Mouse (Mus musculus) layer of hippocampus, adult 18-20 months (tissue): ENCODE measurements around the gene Ctsw. TPM values are rescaled to one million over a fixed set of nuclear protein-coding genes. Genes with fewer than 3 reads are reported as not detected.

Experiments
- DNase-seq, 2 experiments: peaks; one replicate each; pipeline ENCODE4 v3.0.0; 2022; ENCODE audit warnings: low spot score in 2 of 2
- total RNA-seq, 2 experiments: library from RNA; stranded (reverse); gene quantifications; 2 replicates each; pipeline ENCODE4 v1.2.3; 2021

Ctsw gene
- total RNA-seq, 2 experiments from 2014 or later: not detected

DNA sequence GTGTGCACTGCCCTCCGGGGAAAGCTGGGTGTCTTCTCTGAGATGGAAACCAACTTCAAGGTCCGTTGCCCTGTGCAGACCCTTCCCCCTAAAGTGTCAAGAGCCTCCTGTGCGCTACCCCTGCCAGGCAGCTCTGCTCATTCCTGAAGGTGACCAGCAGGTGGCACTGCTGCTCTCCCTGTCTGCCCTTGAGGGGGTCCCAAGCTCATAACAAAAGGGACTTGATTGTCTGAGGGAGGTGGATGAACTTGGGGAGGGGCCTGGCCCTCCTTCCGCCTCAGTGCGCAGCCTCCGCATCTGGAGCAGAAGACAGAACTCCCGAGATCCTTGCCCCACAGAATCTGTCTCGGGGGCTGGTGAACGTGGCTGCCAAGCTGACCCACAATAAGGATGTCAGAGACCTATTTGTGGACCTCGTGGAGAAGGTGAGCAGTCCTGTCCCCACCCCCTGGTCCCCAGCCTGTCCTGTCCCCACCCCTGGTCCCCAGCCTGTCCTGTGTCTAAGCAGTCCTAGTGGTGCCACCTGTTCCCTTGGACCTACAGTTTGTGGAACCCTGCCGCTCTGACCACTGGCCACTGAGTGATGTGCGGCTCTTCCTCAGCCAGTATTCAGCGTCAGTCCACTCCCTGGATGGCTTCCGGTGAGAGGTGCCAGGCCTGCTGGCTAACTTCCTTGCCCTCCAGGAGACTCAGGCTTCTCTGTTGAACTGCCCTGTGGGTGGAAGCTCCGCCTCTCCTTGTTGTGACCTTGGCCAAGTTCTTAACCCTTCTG, 4.3 kb downstream of the Ctsw start:
- DNase-seq: peak in 1 of 2 experiments; percentile 54

DNA sequence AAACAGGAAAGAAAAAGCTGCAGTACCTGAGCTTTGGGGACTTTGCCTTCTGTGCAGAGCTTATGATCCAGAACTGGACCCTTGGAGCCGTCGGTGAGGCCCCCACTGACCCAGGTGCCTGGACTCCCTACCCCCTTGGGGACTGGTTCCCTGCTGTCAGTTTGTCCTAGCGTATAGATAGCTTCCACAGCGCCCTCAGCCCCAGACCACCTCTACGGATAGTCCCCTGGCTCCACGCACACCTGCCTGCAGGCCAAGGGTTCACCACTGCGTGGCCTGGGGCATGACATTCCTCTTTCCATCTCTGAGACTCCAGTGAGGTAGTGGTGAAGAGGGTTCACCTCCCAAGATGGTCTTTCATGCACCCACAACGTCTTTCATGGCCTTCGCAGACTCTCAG, 5.1 kb downstream of the Ctsw start:
- no peak for DNase-seq

DNA sequence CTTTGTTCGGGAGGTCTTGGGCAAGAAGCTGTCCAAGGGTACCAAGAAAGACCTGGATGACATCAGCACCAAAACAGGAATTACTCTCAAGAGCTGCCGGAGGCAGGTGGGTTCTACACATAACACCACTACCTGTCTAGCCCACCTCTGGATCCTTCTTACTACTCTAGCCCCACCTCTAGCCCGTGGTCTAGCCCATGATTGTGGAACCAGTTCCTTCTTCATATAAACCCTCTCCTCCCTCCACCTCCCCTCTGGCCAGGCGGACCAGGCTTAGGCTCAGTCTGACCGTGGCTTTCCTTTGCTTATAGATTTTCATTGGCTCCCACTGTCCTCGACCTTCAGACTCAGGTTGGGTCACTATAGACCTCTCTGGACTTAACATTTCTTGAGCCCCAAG, 6.9 kb downstream of the Ctsw start:
- DNase-seq: no peak

DNA sequence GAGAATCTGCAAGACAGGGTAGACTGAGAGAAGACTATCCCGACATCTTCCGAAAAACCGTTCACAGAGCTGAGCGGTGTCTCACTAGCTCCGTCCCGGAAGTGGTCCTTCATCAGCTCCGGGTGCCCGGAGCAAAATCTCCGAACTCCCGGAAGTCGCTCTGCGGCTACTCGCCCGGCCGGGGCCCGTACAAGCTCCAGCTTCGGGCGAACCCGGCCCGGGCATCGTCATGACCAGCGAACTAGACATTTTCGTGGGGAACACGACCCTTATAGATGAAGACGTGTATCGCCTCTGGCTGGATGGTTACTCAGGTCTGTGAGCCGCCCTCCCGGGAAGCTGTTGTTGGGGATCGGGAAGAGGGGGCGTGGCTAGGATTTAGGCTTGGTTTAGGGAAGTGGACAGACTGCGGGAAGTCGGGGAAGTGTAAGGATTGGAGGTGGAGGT, 7.8 kb downstream of the Ctsw start, which contains the start of gene Fibp:
Gene Fibp, plus strand, starts transcription at position 151 of the 447 bp plus-strand sequence.
- peak; percentile 81 to 91 for DNase-seq

DNA sequence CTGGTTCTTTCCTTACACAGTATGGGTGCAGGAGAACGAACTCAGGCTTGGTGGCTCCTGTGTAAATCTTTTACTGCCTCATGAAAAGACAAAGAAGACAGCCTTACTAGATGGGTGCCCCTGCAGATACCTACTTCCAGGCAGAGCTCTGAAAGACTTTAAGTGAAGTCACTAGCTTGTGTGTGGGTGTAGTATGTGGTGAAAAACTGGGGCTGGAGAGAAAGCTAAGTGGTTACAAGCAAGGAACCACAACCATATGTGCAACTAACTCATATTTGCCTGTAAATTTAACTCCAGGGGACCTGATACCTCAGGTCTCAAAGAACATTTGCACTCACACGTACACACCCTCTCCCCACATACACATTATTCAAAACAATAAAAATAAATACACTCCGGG, 8.4 kb downstream of the Ctsw start:
- no peak for DNase-seq

DNA sequence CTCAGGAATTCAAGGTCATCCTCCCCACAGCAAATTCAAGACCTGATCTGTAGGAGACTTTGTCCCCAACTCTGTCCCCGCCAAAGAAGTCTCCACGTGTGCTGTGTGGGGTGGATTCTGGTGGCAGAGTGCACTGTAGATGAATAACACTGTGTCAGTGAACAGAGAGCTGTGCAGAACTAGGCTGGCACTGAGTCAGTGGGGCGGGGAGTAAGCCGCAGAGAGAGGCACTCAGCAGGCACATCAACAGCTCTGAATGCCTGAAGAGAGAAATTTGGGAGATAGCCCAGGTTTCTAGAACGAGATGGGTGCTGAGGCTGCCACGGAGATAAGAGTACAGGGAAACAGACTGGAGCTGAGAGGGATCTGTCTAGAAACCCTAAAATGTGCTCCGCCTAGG, 9.3 kb downstream of the Ctsw start:
- DNase-seq: peak; percentile 59 to 75

DNA sequence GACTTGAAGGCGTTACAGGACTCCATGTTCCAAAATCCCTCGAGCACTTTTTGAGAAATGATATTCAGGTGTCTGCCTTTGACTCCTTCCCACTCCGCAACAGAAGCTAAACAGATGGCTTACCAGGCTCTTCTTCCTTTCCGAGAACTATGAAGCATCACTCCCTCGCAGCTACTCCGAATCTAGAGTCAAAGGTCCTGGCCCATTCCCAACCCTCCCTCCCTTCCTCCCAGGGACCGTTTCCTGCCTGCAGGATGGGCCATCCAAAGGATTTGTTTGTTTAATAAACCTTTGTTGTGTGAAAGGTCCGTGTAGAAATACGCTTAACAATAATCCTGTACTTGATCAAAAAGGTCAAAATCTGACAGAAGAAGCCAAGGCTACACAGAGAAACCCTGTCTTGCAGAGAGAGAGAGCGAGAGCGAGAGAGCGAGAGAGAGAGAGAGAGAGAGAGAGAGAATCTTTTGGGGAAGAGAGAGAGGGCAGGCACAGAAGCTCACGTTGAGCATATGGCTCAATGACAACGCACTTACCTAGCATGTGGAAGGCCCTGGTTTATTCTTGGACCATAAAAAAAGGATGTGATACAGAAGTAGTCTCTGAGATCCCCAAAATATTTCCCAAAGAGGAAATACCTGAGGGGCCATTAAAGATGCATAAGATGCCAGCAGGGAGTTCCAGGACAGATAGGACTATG, 10.4 kb downstream of the Ctsw start, which contains the start of gene Ccdc85b:
Gene Ccdc85b, minus strand, starts transcription at position 149 of the 697 bp plus-strand sequence.
- no peak for DNase-seq

DNA sequence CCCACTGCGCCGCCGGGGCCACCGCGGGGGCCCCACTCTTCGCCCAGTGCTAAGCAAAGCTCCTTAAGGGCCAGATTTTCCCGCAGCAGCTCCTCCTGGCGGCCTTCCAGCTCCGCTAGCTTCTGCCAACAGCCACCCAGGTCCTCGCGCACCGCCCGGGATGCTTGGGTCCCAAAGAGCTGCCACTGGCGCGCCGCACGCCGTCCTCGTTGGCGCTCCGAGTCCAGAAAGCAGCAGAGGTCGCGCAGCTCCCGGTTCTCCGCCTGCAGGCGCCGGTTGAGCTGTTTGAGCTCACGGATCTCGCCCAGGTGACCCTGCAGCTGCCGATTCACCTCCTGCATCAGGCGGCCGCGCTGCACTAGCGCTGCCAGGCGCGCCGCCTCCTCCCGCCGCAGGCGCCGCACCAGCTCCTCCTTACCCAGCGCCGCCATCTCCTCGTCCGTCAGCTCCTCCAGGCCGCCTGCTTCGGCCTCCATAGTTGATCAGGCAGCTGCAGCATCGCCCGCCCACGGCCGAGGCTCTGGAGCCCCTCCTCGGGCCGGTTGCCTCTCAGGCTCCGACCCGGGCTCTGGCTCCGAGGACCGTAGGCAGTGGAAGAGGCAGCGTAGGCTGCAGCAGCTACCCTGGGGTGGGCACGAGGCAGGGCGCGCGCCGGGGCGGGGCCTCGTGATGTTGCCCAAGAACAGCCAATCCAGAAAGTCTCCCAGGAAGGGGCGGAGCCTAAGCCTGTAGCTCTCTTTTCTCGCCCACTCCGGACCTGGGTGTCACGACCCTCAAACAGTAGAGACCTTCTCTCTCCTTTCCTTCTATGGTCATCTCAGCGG, 11.2 kb downstream of the Ctsw start:
- peak; percentile 96 to 98 for DNase-seq

DNA sequence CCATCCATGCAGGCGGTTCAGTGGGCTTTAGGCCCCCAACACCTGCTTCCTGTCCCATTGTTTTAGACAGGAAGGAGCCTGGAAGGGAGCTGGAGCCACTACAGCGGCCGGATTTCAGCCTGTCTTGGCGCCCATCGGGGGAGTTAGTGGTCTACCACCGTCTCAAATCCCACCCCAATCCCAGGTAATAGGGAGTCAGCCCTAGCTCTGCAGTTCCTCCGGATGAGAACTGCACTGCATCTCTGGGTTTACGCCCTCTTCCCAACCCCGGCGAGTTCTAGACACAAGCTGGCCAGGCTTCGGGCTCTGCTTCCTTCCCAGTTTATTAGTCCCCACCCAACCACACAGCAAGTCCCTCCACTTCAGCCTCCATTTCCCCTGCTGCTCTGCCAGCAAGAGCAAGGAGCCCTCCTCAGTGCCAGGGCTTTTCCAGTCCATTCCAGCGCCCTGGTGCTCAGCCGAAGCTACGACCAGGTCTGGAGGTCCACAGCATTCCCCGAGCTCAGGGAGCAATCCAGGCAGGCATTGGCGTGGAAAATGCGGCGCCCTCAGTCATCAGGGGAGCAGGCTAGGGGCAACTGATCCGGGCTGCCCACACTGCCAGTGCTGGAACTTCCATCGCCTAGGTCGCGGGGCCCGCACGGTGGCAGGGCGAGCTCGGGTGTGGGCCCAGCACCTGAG, 11.9 kb downstream of the Ctsw start:
- no peak for DNase-seq

DNA sequence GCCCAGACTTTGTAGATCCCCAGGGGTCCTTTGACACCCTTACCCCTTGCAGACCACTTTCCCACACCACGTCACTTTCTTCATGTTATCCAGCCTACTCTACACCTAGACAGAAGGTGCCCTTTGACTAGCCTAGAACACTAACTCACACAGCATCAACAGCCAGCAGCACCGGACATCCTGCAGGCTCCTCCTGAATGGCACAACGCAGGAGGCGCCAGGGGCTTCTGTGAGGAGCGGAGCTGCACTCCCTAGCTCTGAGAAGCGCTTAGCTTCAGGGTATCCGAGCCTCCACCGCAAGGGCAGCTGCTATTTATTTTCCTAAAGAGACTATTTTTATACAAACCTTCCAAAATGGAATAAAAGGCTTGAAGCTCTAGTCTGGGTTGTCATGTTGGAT, 12.7 kb downstream of the Ctsw start:
- DNase-seq: no peak

DNA sequence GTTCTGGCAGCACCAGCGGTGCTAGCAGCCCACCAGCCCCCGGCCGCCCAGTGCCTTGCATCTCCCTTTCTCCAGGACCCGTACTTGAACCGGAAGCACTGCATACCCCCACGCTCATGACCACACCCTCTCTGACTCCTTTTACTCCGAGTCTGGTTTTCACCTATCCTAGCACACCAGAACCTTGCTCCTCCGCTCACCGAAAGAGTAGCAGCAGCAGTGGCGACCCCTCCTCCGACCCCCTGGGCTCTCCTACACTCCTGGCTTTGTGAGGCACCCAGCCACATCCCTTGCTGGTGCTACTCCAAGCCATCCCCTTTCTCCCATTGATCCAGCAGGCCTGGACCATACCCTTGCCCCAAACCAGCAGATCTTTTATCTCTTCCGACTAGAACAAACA, 13.3 kb downstream of the Ctsw start:
- no peak for DNase-seq

DNA sequence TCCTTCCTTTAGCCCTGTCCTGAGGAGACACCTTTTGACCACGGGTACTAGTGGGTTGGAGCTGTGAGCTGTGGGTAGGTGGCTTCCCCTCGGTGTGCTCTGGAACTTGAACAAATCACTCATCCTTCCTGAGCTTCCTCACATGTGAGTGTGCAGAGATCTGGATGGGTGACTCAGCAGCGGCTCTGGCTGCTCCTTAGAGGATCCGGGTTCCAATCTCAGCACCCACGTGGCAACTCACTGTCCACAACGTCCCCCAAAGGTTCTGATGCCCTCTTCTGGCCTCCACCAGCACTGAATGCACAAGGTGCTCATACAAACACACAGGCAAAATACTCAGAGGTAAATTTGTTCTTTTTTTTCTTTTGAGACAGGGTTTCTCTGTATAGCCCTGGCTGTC, 16.5 kb downstream of the Ctsw start:
- no peak for DNase-seq

DNA sequence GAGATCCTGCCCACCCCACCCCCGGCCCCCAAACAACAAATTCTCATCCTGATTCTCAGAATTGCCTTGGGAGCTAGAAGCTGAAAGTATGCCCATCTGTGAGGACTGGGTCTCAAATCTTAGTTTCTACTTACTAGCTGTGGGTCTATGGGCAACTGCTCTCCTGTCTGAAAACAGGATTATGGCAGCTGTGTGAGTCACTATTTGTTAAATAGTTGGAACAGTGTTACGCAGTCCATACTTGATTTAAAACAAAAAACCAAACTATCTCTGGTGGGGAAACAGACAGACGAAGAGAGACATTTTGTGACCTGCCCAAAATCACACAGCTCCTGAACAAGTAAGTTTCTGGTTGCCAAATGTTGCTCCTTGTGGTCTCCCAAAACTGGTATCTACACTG, 18.6 kb downstream of the Ctsw start:
- no peak for DNase-seq

DNA sequence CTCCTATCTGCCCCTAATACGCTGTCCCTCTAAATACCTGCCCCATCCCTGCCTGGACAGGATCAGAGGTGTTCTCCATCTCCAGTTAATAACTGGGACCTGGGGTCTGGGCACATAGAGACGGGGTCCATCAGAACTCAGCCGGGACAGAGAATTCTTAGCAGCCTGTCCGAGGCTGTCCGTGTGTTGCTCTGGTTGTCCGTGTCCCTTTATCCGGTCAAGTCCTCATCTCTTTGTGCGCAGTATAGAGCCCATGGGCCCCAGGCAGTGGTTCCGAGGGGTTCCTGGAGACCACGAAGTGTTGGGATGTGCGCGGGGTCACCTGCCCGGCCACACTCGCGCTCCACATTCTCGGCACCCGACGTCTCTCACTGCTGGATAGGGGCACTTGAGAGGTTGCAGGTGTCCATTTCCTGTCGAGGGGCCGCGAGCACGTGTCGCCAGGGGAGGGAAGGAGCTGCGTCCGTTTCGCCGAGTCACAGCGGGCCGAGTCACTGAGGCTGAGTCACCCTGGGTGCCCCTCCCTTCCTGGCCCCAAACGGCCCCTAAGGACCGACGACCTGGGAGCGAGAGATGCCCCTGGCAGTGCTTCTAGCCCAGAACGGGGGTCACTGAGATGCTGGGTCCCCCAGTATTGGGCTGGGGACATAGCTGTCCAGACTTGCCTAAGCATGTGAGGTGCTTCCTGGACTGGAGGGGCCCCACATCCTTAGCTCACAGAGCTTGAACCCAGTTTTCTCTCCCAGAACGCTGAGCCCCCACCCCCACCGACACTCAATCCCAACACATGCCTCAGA, 19.8 kb downstream of the Ctsw start:
- DNase-seq: no peak

DNA sequence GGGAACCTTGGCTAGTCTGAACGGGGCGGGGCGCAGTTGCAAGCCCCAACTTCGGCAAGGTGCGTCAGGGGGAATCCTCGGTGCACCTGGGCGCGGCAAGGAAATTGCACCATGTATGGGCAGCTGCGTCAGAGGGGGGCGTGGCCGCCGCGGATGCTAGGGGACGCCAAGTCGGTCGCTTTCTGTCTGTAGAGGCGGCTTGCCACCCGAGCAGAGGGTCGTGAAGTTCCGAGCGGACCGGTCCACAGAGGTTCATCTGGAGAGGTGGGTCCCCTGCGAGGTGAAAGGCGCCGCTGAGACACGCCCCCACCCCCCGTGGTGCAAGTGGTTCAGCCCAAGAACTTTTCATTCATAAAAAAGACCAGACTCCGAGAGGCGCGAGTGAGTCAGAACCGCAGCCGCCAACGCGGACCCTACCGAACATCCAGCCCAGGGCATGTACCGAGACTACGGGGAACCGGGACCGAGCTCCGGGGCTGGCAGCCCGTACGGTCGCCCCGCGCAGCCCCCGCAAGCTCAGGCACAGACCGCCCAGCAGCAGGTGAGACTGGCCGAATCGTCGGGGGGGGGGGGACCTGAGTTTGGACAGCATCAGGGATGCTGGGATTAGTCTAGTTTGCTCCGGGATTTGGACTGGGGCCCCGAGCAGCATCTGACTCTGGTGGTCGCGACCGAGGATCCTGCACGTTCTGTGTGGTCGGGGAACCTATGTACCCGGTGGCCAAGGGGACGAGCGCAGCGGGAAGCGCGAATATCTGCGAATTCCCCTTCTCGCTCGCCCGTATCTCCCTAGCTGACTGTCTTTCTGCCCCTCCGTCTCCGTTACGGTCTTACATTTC, 20.6 kb downstream of the Ctsw start, which contains the start of gene Fosl1:
Gene Fosl1, plus strand, starts transcription at position 33 of the 839 bp plus-strand sequence.
- DNase-seq: peak in 1 of 2 experiments; percentile 67

DNA sequence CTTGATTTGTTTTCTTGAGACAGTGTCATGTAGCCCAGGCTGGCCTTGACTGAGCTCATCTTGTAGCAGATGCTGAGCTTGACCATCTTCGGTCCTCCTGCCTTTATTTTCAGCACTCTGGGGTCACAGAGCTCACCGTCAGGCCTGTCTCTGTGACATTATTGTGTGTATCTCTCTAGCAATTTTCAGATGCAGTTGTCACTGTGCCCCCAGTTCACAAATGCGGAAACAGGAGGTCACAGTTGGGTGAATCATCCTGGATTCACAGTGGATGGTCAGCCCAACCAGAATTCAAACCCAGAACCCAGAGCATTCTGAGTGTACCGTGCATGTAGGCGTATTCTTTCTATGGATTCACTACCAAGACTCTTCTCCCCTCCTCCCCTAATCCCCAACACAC, 22.6 kb downstream of the Ctsw start:
- no peak for DNase-seq

DNA sequence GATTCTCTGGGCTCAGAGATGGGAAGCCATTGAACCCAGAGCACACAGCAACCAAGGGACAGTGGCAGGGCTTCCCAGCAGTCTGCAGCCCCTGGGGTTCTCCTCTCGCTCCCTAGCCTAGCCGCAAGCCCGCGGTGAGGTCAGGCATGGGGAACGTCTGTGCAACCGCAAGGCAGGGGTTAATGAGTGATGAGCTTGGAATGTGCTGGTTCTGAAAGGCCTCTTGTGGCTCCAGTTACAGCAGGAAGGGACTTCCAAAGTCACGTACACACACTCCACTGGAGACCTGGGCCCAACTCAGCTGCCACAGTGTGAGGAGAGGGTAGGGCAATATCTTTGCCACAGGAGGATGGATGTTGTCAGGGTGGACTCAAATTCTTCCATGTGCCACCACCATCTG, 23.4 kb downstream of the Ctsw start:
- DNase-seq: no peak

DNA sequence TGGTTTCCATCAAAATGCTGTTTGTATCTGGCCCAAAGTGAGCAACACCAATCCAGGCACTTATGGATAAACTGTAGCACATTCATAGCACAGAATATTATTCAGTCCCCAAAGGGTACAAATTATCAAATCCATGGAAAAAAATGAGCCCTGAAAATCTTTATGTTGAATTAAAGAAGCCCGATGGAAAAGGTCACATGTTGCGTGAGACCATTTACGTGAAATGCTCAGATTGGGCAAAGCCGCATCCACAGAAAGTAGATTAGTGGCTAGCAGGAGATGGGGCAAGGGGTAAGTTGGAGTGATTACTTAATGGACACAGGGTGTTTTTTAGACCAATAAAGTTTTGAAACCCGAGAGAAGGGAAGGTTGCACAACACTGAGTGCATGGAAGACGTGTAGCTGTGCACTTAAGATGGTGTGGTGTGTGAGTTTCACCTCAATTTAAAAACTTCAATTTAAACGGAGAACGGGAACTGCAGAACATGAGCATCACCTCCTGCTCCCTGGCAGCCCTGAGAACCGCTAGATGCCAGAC, 23.9 kb downstream of the Ctsw start:
- DNase-seq: no peak

DNA sequence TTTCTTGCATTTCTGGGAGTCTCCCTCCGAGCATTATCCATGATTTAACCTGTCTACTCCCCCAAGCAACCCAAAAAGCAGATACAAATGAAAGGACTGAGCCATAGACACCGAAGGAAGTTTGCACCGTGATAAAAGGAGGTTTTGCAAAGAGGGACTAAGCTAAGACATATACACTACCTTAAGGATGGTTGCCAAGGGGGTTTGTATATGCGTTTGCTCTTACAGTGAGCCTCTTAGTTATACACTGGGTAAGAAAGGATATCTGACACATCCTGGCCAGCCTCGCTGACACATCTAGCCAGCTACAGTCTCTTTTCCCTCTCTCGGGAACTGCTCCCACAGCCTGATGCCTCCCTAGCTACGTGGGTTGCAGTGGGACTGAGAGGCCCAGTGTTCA, 34.4 kb downstream of the Ctsw start:
- DNase-seq: no peak
